Mouse (Mus musculus) myocyte (in vitro differentiated cells): Measurements from ENCODE around the gene Zdhhc1. TPM values are rescaled to one million over a fixed set of nuclear protein-coding genes. Genes with fewer than 3 reads are reported as not detected.

Source experiments
- H3K27me3 ChIP-seq: one replicate; pipeline ENCODE4 v1.6.1; 2011; ENCODE audit not compliant: control insufficient read depth, insufficient read depth, insufficient read length
- H3K36me3 ChIP-seq: one replicate; pipeline ENCODE4 v1.6.1; 2011; ENCODE audit not compliant: control insufficient read depth, insufficient read depth
- H3K4me2 ChIP-seq: one replicate; pipeline ENCODE4 v1.6.1; 2011; ENCODE audit warnings: low read depth, control low read depth
- H3K4me3 ChIP-seq: one replicate; pipeline ENCODE4 v1.5.1; 2011; ENCODE audit warnings: mild to moderate bottlenecking, control low read depth, moderate library complexity
- H3K79me2 ChIP-seq: one replicate; pipeline ENCODE4 v1.6.1; 2011; ENCODE audit not compliant: control insufficient read depth, insufficient read depth
- H3ac ChIP-seq: one replicate; pipeline ENCODE4 v1.6.1; 2011; ENCODE audit not compliant: control insufficient read depth, insufficient read length
- CEBPB ChIP-seq: IDR thresholded peaks from 2 replicates; pipeline ENCODE4 v1.6.1; 2011; ENCODE audit warnings: mild to moderate bottlenecking, moderate library complexity; ENCODE audit not compliant: poor library complexity, insufficient read depth, severe bottlenecking
- E2F4 ChIP-seq: IDR thresholded peaks from one replicate; pipeline ENCODE4 v1.6.1; 2011; ENCODE audit warnings: mild to moderate bottlenecking, control low read depth, moderate library complexity; ENCODE audit not compliant: insufficient read depth
- MAX ChIP-seq: IDR thresholded peaks from one replicate; pipeline ENCODE4 v1.6.1; 2011; ENCODE audit warnings: low read depth, mild to moderate bottlenecking, control low read depth
- MYOD1 ChIP-seq, 3 experiments: IDR thresholded peaks; one replicate each; pipeline ENCODE4 v1.6.1; 2011; ENCODE audit warnings: control low read depth in 2 of 3, low read depth in 2 of 3, mild to moderate bottlenecking in 2 of 3, moderate library complexity in 1 of 3; ENCODE audit not compliant: insufficient read length in 2 of 3, control insufficient read depth in 1 of 3
- MYOG ChIP-seq, 3 experiments: IDR thresholded peaks; one replicate each; pipeline ENCODE4 v1.6.1; 2011; ENCODE audit warnings: control low read depth in 2 of 3, low read depth in 2 of 3, mild to moderate bottlenecking in 2 of 3; ENCODE audit not compliant: insufficient read length in 2 of 3, control insufficient read depth in 1 of 3, insufficient read depth in 1 of 3
- POLR2A ChIP-seq: IDR thresholded peaks from one replicate; pipeline ENCODE4 v1.6.1; 2011; ENCODE audit warnings: low read depth, mild to moderate bottlenecking, control low read depth, moderate library complexity; ENCODE audit not compliant: insufficient read length
- POLR2AphosphoS2 ChIP-seq: IDR thresholded peaks from one replicate; pipeline ENCODE4 v1.6.1; 2011; ENCODE audit warnings: low read depth, control low read depth; ENCODE audit not compliant: insufficient read length
- REST ChIP-seq: IDR thresholded peaks from one replicate; pipeline ENCODE4 v1.6.1; 2011; ENCODE audit warnings: mild to moderate bottlenecking, control low read depth, moderate library complexity; ENCODE audit not compliant: insufficient read depth, insufficient read length
- SRF ChIP-seq: IDR thresholded peaks from one replicate; pipeline ENCODE4 v1.6.1; 2011; ENCODE audit warnings: low read depth; ENCODE audit not compliant: control insufficient read depth, insufficient read length
- TCF12 ChIP-seq: IDR thresholded peaks from one replicate; pipeline ENCODE4 v1.6.1; 2011; ENCODE audit warnings: mild to moderate bottlenecking, control low read depth; ENCODE audit not compliant: poor library complexity, insufficient read depth, severe bottlenecking
- TCF3 ChIP-seq: IDR thresholded peaks from one replicate; pipeline ENCODE4 v1.6.1; 2011; ENCODE audit warnings: low read depth, control low read depth; ENCODE audit not compliant: insufficient read length
- USF1 ChIP-seq: IDR thresholded peaks from one replicate; pipeline ENCODE4 v1.6.1; 2011; ENCODE audit warnings: low read depth, mild to moderate bottlenecking, control low read depth, moderate library complexity
- polyA plus RNA-seq: library from polyadenylated mRNA; unstranded; fragments of >200 nt; fragmentation: generic; extraction: Trizol; gene quantifications from one replicate; pipeline ENCODE4 v1.2.1, GENCODE M21; 2012; ENCODE audit warnings: missing spikeins

Gene Zdhhc1
- polyA plus RNA-seq, 1 experiment: 17.3 TPM

DNA sequence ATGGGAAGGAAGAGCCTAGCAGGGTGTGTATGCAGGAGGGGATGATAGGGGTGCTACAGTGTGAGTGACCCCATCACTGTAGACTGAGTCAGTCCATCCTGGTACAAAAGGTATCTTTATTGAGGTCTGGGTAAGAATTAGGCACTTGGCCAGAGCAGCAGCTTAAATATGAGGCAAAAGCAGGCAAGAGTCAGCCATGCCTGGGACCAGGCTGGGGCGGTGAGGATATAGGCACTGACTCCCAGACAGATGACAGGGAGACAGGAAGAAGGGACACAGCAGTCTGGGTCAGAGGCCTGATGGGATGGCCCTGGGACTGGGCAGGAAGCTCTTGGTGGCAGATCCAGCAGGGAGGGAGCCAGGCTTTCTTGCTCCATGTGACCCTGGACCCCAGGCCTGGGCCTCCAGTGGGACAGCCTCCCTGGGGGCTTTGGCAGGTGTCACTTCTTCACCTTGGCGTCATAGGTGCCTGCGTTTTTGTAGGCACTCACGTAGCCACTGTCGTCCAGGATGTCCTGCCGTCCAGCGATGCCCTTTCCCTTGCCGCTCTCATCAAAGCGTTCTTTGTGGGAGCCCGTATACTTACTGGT, 29.2 kb downstream of the Zdhhc1 start:
- Histone ChIP-seq H3K27me3 (no peaks in the 10 kb centered on the region), H3K4me3 (no peak overlapping the region), H3ac (no peak overlapping the region), H3K36me3 (no peaks in the 10 kb centered on the region), H3K79me2 (no peaks in the 10 kb centered on the region), H3K4me2 (no peak overlapping the region)
- TF ChIP-seq POLR2A (no peak), SRF (no peak), MYOD1 (IDR thresholded peaks at IDR 0.05; ENCODE audit: control insufficient read depth in 1 of 3, insufficient read length in 2 of 3, low read depth in 2 of 3) (no peak), E2F4 (no peak), MYOG (IDR thresholded peaks at IDR 0.05; ENCODE audit: control insufficient read depth in 1 of 3, insufficient read depth in 1 of 3, insufficient read length in 2 of 3, low read depth in 2 of 3) (no peak), USF1 (no peak), MAX (no peak), CEBPB (no peak), TCF3 (no peak)

DNA sequence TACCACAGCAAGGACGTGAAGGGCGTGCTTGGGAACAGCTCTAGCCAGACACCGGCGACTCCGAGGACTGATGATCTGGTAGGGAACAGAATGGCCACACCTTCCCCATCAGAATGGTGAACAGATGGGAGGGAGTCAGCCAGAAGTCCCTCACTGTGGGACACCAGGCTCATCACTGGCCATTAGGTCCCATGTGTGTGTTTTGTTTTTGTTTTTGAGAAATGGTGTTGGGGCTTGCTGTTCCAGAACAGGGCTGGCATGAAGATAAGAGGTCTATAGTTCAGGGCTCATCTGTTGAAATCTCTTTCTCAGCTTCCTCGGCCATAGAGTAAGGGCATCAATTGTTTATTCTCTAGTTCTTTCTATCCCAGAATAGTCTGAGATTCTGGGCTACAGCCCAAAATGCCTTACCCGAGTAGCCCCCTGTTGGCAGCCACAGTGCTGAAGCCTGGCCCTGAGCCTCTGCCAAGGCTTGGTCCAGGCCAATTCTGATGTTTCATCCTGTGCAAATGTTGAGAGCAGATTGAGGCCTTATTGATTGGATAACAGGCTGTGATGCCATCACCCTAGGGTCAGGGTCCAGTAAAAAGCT, 29.9 kb downstream of the Zdhhc1 start:
- no peak overlapping the region for H3K4me2 ChIP-seq
- no peak for TF ChIP-seq USF1
- TF ChIP-seq TCF3: no peak
- TF ChIP-seq POLR2AphosphoS2: no peak
- no peak for TF ChIP-seq MYOG (IDR thresholded peaks at IDR 0.05; ENCODE audit: control insufficient read depth in 1 of 3, insufficient read depth in 1 of 3, insufficient read length in 2 of 3, low read depth in 2 of 3)
- TF ChIP-seq MYOD1 (IDR thresholded peaks at IDR 0.05; ENCODE audit: control insufficient read depth in 1 of 3, insufficient read length in 2 of 3, low read depth in 2 of 3): no peak
- TF ChIP-seq CEBPB: no peak
- TF ChIP-seq REST: no peak
- TF ChIP-seq MAX: no peak
- TF ChIP-seq E2F4: no peak
- TF ChIP-seq TCF12: no peak
- no peak overlapping the region for H3ac ChIP-seq
- H3K36me3 ChIP-seq: no peaks in the 10 kb centered on the region
- no peaks in the 10 kb centered on the region for H3K79me2 ChIP-seq
- H3K4me3 ChIP-seq: no peak overlapping the region
- H3K27me3 ChIP-seq: no peaks in the 10 kb centered on the region

DNA sequence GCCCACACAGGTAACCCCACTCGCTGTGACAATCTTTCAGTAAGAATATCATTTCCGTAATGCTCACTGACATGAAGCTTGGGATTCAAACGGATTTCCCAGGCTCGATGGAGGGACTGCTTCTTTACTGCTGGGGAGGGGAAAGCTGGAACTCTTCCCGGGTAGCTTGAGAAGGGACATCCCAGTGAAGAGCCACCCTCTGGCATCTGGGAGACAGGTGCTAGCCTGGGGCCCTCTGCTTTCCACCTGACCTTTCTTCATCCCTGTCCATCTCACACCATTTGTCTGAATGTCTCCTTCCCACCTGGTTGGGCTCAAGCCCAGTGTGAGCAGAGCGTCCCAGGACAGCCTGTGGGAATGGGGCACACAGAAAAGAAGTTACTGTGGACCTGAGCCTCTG, 30.5 kb downstream of the Zdhhc1 start:
- Histone ChIP-seq H3K27me3 (no peaks in the 10 kb centered on the region), H3K4me3 (no peak overlapping the region), H3K36me3 (no peaks in the 10 kb centered on the region), H3K79me2 (no peaks in the 10 kb centered on the region), H3K4me2 (no peak overlapping the region), H3ac (no peak overlapping the region)
- TF ChIP-seq POLR2AphosphoS2: no peak

DNA sequence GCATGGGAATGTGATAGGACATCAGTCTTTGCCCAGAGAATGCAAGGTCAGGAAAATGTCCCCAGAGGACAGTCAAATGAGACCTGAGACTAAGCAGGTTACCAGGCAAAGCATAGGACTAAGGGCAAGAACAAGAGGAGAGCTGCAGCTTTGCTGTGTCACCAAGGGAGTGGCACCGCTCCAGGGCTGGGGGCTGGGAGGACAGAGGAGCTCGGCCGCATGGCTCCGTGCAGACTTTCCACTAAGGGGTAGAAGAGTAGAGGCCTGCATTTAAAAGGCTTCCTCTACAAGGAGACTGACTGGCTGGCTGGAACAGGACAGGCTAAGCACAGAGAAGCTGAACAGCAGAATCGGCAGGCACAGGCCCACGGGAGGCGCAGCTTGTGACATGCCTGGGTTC, 32.1 kb downstream of the Zdhhc1 start:
- no peaks in the 10 kb centered on the region for H3K79me2 ChIP-seq
- no peak overlapping the region for H3ac ChIP-seq
- H3K36me3 ChIP-seq: no peaks in the 10 kb centered on the region
- H3K4me2 ChIP-seq: no peak overlapping the region
- H3K4me3 ChIP-seq: no peak overlapping the region
- TF ChIP-seq TCF3 (no peak), REST (no peak), CEBPB (no peak), POLR2A (no peak)
- no peaks in the 10 kb centered on the region for H3K27me3 ChIP-seq

DNA sequence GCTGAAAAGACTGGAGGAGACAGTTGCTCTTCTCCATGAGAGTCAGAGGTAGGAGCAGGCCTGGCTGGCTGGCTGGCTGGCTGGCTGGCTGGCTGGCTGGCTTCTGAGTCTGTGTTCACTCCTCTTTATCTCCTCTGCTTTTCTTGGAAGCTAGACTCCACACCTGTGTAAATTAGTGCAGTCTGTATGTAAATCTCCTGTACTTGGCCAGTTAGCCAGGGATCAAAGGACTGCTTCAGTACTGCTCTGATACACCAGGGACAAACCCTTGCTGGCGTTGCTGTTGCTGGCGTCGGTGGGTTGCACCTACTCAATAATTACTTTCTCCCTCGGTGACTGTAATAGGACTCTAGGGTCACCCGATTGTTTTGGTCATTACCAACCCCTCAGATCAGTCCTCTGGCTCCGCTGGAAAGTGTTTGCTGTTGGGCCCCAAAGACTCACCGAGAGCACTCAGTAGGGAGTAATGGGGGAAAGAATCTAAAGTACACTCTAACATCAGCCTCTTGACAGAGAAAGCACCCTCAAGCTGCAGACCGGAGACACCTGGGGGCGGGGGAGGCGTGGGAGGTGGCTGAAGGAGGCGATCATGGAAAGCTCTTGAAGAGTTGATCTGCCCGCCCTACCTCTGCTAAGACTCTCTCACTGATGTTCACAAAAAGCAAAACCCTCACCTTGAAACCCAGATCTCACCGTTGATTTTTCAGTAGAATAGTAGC, 35.5 kb downstream of the Zdhhc1 start:
- Histone ChIP-seq H3K4me3 (no peak overlapping the region), H3K79me2 (no peaks in the 10 kb centered on the region), H3K27me3 (no peaks in the 10 kb centered on the region), H3K4me2 (no peak overlapping the region), H3K36me3 (no peaks in the 10 kb centered on the region), H3ac (no peak overlapping the region)
- TF ChIP-seq MAX: no peak
- no peak for TF ChIP-seq MYOG (IDR thresholded peaks at IDR 0.05; ENCODE audit: control insufficient read depth in 1 of 3, insufficient read depth in 1 of 3, insufficient read length in 2 of 3, low read depth in 2 of 3)
